Mouse (Mus musculus): ENCODE data around the gene Camkmt.

DNA sequence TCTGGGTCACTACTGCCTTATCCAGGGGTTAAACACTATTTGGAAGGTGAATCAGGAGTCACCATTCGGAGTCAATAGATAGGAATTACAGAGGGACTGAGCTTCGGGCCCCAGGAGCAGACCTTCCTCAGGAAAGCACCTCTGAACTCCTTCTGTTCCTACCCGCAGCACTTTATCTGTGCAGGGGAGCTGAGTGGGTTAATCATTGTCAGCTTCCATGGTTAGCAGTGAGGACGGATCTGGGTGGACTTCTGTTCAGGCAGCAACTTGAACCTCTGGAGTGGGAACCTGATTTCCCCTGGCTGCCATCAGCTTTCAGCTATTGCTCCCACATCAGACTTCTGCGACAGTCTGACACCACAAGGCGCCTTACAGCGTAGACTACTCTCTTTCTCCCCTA lies 49.4 kb upstream of the Camkmt start:
- no peak for TF ChIP-seq CTCF (IDR thresholded peaks at IDR 0.05; ENCODE audit: control insufficient read depth, insufficient read depth, insufficient replicate concordance, low read depth, low read length)
- no peak for TF ChIP-seq POLR2A (IDR thresholded peaks at IDR 0.05; ENCODE audit: control insufficient read depth, low read depth, low read length)
